Mouse (Mus musculus) adrenal gland, adult 2 months (tissue): ENCODE measurements around the gene Tmx2. TPM values are rescaled to one million over a fixed set of nuclear protein-coding genes. Genes with fewer than 3 reads are reported as not detected.
"Not testable (repeated sequence)": the region's sequence is repeated elsewhere in the genome, so short reads cannot be mapped to it uniquely, and the experiment has no call there.

Experiments
- DNase-seq: peaks from one replicate; pipeline ENCODE4 v3.0.0; 2021
- long read RNA-seq: library from polyadenylated mRNA; stranded (forward); transcript quantifications from one replicate; pipeline ENCODE4 v2.0.0, GENCODE M21; 2021
- polyA plus RNA-seq: library from polyadenylated mRNA; depleted of rRNA; stranded (reverse); fragments of >200 nt; gene quantifications from 2 replicates; pipeline ENCODE4 v1.2.3, GENCODE M21; 2012; rRNA removed
- total RNA-seq, 2 experiments: library from RNA; stranded (reverse); gene quantifications; 2 replicates each; pipeline ENCODE4 v1.2.3; 2021

Gene Tmx2
- total RNA-seq (100 to 1,000 TPM; 168 to 175 TPM), polyA plus RNA-seq (32.0 and 157 TPM in 2 replicates)
- long read RNA-seq, transcript Tmx2-201 (8 exons, 1,977 nt), result major isoform, 210 of 229 reads
- long read RNA-seq, partial matches to known transcripts, result 5 of 229 reads
- long read RNA-seq, other reads (novel, unspliced or antisense), result 12 of 229 reads

DNA sequence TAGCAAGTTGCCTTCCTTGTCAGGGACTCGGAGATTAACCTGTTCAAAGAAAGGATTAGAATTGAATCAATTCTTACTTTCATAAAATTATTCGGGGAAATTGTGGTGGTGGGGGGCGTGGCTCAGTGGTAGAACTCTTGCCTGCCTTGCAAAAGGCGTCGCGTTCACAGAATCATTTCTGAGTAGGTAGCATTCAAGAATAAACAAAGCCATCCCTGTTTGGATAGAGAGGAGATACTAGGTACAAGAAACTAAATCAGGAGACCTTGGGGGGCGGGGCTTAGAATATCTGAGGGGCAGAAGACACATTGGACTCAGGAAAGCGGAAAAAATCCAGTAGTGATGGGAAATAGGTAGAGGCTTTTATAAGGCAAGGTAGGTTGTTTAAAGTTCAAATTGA is at the start of gene Tmx2:
Gene Tmx2 (minus strand): TSS at position 125 of the 400 bp plus-strand sequence.
- no peak for DNase-seq

DNA sequence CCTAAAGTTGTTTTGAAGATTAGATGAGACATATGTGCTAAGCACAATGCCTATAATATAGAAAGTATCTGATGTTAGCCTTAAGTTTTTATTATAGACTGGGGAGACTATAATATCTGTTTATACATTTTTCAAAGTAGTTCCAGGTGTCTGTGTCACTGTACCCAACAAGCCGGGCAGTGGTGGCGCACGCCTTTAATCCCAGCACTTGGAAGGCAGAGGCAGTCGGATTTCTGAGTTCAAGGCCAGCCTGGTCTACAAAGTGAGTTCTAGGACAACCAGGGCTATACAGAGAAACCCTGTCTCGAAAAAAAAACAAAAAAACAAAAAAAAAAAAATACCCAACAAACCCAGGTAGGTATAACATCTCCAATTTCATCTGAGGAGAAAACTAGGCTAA is 49.3 kb upstream of the Tmx2 start:
- DNase-seq, result not testable (repeated sequence)

DNA sequence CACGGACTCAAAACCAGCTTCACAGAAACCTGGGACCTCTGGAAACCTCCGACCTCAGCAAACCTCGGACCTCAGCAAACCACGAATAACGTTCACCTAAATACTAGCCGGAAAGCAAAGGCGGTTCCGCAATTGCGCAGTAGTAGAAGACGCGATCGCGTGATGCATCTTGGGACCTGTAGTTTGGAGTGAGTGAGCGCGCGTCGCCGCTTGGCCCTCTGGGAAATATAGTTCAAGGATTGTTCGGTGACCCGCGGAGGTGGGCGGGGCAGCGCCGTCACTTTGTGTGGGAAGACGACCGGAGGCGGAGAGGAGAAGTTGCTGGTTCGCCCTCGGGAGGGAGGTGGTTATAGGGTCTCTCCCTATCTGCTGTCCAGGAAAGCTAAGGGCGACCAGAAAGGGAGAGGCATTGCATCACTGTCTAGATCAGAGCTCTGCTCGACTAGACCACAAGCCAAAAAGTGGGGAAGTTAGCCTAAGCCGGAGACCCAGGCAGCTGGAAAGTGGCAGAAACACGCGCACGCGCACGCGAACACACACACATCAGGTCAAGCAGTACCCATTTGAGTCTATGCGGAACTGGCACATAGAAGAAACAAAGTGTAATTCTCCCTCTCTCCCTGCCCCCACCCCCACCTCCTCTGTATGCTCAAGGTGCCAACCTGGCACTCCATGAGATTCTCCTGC is 48.4 kb upstream of the Tmx2 start, which contains the start of gene Clp1:
Gene Clp1 (minus strand): TSS at position 179 of the 687 bp plus-strand sequence.
- peak; percentile 97 for DNase-seq

DNA sequence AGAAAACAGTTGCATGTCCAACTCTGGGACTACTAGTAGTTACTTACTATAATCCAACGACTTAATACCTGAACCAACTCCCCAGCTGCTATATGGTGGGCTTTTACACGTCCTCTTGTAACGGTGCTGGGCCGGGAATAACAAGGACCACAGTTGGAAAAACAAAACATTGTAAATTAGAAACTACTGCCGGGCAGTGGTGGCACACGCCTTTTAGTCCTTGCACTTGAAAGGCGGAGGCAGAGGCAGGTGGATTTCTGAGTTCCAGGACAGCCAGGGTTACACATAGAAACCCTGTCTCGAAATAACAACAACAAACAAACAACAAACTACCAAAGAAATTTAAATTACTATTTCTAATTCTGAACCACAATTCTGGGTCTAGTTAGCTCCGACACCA is 47.8 kb upstream of the Tmx2 start:
- no peak for DNase-seq

DNA sequence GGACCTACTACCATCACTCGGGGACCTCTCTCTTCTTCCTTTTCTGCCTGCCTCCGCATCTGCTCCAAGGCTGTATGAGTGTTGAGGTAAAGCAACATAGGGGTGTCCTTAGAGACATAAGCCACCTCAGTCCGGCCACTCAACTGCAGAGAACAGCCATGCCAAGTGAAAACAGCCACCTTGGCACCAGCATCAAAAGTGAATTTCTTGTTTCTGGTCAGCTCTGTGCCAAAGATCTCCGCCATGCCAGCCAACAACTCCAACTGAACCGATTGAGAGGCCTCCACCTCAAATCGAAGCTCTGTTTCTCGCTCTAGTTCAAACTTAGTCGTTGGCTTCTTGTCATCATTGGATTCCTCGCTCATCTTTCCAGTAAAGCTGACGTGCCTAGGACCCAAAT is 46.8 kb upstream of the Tmx2 start:
- DNase-seq, result no peak

DNA sequence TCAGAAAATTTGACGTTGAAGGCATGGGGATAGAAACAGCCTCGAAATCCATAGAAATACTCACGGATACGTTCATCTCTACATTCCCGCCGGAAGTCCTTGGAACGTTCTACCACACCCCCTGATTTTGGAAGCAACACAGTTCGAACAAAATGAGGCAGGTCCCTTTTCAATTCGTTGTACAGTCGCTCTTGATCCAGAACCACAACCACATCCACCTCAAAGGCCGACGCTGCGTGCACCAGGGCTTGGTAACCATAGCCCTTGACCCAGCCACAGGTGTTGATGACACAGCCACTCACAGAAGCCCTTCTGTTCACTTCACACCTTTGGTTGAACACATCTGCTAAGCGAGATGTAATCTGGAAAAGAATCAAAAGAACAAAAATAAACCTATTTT is 44.9 kb upstream of the Tmx2 start:
- no peak for DNase-seq

DNA sequence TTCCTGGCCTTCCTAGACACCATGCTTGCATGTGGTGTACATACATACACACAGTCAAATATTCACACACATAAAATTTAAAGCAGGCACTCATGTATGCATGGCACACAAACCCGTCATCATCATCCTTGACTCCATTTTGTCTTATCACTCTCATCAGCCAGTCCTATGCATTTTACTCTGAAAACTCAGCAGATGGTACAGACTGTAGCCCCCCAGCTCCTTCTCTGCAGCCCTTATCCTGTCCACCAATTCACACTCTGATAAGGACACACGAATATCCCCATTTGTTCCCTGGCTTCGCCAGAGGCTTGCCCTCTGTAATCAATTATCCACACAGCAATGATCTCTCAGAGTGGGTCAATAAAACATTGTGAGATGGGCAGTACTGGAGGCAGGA is 42.2 kb upstream of the Tmx2 start:
- DNase-seq, result no peak

DNA sequence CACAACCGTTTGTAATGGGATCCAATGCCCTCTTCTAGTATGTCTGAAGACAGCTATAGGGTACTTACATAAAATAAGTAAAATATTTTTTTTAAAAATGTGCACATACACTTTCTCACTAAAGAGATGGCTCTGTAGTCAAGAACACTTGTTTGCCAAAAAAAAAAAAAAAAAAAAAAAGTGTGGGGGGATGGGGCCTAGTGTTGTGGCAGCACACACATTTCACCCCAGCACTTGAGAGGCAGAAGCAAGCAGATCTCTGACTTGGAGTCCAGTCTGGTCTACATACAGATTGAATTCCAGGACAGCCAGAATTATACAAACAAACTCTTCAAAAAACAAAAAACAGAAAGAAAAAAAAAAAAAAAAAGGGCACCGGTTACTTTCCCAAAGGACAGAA is 41.8 kb upstream of the Tmx2 start:
- DNase-seq, result no peak

DNA sequence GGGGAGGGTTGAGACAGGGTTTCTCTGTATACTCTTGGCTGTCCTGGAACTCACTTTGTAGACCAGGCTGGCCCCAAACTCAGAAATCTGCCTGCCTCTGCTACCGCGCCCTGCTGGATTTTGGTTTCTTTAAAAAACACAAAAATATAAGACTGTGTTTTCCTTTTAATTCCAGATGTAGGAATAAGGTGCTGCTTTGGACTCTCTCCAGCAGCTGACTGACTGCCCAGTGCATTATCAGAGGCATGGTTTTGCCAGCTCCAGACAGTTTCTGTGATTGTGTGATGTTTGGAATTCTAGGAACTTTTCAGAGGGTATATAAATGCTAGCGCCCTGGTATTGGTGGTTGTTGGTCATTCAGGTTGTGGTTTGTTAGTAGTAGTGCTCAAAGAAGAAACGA is 38.4 kb upstream of the Tmx2 start:
- DNase-seq, result no peak

DNA sequence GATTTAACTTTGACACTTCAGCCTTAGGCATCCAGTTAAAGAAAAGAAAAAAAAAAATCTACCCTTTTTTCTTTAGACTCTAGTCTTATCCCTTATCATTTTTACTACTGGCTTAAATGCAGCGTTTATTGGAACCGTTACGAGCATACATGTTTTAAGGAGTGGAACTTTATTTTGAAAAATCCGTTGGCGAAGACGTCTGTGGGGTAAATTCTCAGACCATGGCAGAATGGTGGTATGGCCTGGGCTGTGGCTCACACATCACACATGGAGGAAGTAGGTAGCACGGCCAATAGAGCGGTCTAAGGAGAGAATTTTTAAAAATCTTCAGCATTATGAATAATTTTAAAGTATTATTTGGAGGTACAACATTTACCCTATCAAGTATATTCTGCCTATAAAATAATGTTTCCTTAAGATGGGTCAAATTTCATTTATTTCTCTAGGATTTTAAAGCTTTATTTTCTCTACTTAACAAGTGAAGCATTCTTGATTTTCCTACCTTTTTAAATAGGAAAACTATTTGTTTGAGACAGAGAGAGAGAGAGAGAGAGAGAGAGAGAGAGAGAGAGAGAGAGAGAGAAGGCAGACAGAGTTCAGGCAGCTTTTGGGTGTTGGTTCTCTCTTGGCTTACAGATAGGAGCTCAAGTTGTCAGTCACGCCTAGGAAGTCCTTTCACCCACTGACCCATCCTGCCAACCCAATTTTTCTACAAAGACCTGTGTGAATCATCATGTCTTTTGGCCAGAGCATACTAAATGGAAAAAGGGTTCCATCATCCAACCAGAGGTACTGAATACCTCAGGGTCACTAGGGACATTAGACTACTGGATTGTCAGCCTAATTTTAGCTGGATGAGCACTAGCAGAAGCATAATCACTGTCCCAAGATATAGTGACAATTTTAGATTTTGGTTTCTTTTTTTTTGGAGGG is 37.7 kb upstream of the Tmx2 start:
- no peak for DNase-seq

DNA sequence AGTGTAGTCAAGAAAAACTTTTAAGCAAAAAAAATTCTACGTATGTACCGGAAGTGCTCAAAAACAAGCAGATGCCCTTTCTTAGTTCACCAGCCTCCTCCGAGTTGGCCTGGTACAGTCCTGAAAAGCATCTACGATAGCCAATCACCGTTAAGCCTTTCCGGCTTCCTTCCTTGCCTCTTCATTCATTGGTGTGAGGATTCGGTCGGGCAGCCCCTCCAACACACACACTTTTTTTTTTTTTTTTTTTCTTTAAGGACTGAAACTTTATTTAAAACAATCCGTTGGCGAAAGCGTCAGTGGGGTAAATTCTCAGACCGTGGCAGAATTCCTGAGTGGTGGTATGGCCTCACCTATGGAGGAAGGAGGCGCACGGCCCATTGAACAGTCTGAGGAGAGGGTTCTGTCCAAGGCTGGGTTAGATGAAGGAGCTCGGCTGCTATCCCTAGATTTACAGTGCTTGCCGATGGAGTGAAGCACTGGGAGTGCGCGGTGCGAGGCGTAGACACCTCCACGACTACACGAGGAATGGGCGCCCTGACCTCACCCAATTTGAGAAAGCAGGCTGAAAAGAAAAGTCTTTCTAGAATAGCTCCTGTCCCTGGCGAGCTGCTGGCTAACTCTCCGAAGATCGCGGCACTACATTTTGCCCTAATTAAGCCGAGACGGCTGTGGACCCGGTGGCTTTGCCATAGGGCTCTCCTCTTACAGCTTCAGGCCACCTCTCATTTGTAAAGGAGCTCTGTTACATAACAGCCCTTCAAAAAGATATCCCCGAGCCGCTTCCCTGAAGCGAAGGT is 36.8 kb upstream of the Tmx2 start:
- DNase-seq, result peak; percentile 80

DNA sequence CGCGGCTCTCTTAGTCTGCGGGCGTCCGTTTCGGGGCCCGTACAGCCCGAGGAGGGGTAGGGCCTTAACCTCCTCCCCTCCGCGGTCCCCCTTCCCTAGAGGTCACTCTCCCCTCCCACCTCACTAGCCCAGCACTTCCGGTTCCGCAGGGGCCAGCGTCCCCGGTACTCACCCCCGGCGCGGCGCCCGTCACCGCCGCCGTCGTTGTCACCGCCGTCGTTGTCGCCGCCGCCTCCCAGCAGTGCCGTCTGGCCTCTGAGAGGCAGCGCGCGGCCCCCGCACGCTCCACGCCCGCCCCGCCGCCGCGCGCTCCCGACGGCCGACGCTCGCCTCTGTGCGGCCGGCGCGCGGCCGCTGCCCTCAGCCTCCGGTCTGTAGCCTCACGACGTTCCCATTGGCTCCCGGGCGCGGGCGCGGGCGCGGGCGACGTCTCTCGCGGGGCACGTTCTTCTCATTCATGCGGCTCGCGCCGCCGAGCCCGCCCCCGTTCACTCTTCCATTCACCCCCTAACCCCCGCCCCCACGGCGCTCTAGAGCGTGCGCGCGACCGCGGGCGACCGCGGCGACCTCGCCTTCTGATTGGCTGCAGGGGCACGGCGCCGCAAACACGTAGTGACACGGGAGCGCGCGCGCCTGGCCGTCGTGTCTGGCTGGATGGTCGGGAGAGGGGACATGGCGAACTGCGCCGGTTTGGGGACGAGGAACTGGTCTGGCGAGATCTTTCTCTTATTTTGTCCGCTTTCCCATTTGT is 36.0 kb upstream of the Tmx2 start, which contains the start of gene Zdhhc5:
Gene Zdhhc5 (minus strand): TSS at position 370 of the 751 bp plus-strand sequence.
- DNase-seq, result peak; percentile 99

DNA sequence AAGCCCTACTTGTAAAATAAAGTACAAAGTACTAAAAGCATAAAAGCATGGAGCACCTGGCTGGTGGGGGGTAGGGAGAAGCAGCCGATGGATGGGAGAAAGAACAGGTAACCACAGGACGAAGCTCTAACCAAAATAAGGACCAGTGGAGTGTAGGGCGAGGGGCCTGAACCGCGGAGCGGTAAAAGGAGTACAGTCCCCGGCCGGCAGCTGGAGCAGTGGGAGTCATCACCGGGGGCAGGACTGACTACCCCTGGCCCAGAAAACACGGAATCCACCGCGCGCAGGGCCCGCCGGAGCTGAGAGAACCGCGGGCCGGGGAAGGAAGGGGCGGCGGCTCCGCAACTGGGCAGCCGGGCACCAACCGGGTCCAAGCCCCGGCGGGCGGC is 35.5 kb upstream of the Tmx2 start:
- DNase-seq, result no peak

DNA sequence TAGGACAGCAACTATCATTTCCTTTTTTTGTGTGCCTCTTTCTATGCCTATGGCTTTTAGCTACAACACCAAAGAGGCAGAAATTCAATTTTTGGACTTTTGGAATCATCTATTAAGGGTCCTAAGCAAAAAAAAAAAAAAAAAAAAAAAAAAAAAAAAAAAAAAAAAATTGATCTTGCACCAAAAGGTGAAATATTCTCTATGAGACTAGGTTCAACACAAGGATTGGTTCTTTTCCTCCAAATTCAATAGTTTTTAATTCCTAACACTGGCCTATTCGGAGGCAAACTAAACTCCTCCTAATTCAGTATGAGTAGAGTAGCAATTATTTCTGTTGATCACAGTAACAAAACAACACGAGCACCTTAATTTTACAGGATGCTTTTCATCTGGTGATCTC is 33.0 kb upstream of the Tmx2 start:
- no peak for DNase-seq

DNA sequence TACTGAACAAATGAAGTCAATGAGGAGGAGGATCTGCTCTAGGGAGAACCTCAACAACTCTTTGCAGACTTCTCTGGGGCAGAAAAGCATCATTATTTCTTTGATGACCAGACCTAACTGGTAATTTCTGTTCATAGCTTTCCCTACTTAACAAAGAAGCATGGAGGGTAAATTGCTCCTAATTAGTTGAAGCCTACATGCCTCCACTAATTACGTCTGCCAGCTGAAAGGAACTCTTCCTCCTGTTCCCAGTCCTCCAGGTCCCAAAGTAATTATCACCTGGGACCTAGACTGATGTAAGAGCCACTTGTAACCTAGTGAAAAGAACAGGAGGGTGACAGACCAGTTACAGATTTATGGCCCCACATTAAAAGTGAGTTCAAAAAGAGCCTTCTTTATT is 28.6 kb upstream of the Tmx2 start:
- DNase-seq, result no peak

DNA sequence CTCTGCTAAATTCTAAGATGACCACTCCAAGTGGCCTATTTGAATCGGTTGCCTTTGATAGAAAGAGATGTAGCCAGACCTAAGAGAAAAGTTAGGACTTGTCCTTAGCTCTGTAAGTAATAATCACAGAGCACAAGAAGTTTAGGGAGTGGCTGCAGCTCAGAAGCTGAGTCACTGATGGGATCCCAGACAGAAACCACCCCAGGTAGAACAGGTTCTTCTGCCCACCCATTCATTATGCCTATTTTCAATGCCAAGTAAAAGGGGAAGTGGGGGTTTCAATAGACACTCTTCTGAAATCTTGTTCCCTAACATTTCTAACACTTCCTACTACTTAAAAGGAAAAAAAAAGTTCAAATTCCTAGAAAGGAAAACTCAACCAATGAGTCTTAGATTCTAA is 26.4 kb upstream of the Tmx2 start:
- no peak for DNase-seq

DNA sequence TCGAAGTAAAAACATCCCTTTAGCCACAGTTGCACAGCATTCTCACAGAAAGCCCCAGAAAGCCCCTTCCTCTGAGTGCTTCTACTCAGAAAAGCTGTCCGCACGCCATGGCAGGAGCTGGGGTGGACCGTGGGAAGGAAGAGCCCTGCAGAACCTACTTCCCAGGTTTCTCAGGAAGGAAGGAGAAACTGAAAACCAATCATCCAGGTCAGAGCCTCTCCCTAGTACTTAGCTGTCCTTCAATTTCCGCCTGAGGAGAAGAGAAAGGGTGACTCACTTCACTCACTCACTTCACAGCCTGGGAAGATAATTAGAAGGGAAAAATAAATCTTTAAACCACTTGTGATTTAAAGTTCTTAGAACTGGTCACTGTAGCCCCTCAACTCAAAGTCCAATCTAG is 25.4 kb upstream of the Tmx2 start:
- DNase-seq, result no peak

DNA sequence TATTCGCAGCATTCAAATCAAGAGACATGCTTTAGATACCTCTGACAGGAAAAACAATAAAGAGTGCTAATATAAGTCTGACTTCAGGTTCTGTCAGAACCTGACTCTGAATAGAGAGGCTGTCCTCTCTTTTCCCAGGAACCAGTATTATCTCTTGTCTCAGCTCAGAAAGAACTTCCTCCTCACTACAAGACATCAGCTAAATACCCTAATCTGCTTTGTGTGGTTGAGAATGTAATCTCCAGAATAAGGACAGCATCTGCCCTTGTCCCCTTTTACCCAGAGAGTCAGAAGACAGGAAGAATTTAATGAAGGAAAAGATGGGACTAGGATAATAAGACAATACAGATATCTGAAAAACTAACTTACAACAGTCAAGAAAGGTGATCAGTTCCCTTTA is 24.6 kb upstream of the Tmx2 start:
- no peak for DNase-seq

DNA sequence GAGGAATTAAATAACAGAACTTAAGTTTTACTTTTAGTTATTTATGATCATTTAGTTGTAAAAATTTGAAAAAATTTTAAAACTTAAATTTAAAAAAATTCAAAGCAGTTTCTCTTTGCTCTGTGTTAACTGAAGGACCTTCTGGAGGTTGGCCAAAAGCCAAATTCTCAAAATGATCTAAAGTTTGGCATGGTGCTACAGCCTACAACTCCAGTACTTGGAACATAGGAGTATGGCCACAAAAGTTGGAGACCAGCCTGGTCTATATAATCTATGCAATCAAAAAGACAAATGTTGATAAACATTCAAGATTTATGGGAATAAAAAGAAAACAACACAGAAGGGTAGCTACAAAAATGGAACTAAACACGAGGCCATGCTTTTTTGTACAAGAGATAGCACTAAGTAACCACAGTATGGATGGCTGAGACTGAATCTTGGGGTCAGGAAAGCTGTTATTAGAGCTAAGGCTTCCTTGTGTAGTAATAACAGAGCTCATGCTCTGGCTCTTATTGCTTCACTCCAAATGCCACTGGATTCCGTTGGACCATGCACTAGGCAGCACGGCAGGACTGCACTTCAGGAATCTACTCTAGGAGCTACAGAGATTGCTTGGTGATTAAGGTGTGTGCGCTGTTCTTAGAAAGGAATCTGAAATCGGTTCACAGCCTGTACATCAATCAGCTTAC is 16.2 kb upstream of the Tmx2 start:
- no peak for DNase-seq

DNA sequence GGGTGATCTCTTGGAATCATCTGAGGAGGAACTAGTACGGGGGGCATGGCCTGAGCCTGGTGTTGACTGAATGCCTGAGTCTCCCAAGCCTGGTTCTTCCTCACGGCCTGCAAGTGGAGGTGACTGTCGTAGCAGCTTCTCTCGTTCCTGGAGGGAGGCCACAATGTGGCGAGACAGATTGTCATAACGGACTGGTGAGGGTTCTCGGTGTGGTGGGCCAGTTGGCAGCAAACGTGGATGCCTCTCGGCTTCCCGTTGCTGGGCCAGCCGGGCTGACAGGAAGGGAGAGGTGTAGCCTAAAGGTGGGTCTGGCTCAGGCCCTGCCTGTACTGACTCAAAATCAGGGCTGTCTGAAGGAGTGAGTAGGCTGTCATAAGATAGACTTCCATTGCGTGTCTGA is 11.1 kb upstream of the Tmx2 start:
- no peak for DNase-seq
